Mouse (Mus musculus) forebrain, postnatal 0 days (tissue): ENCODE results near the gene Fbxw5. TPM values are rescaled to one million over a fixed set of nuclear protein-coding genes. Genes with fewer than 3 reads are reported as not detected.
A peak's percentile ranks its signal among the peaks of the same experiment; 100 is the strongest.

Experiments used
- ATAC-seq: fragments of 200-750 bp; cut with Nextera tagmentation; 2 replicates; pipeline ENCODE4 v1.8.0; 2017; ENCODE audit warnings: mild to moderate bottlenecking, moderate library complexity
- DNase-seq: peaks from one replicate; pipeline ENCODE4 v3.0.0-alpha.2; 2015
- H3K27ac ChIP-seq: fragments of 300-500 bp; sonication (generic); 2 replicates; pipeline ENCODE4 v1.5.1; 2014; ENCODE audit warnings: low read depth, mild to moderate bottlenecking, antibody characterized with exemption, low read length, moderate library complexity, mixed read lengths
- H3K27me3 ChIP-seq: fragments of 300-500 bp; sonication (generic); 2 replicates; pipeline ENCODE4 v1.6.1; 2014; ENCODE audit warnings: mild to moderate bottlenecking, low read length, mixed read lengths; ENCODE audit not compliant: insufficient read depth
- H3K36me3 ChIP-seq: fragments of 300-500 bp; sonication (generic); 2 replicates; pipeline ENCODE4 v1.6.1; 2014; ENCODE audit warnings: mild to moderate bottlenecking, moderate library complexity; ENCODE audit not compliant: insufficient read depth
- H3K4me1 ChIP-seq: fragments of 300-500 bp; sonication (generic); 2 replicates; pipeline ENCODE4 v1.6.1; 2014; ENCODE audit warnings: antibody characterized with exemption; ENCODE audit not compliant: insufficient read depth
- H3K4me2 ChIP-seq: fragments of 300-500 bp; sonication (generic); 2 replicates; pipeline ENCODE4 v1.6.1; 2014; ENCODE audit warnings: low read depth, mild to moderate bottlenecking, moderate library complexity
- H3K4me3 ChIP-seq: fragments of 300-500 bp; sonication (generic); 2 replicates; pipeline ENCODE4 v1.5.1; 2014; ENCODE audit warnings: low read depth, low read length, mixed read lengths
- H3K9ac ChIP-seq: fragments of 300-500 bp; sonication (generic); 2 replicates; pipeline ENCODE4 v1.6.1; 2014; ENCODE audit warnings: mild to moderate bottlenecking
- H3K9me3 ChIP-seq: fragments of 300-500 bp; sonication (generic); 2 replicates; pipeline ENCODE4 v1.6.1; 2016; ENCODE audit warnings: low read length
- CTCF ChIP-seq: sonication (generic); IDR thresholded peaks from 2 replicates; pipeline ENCODE4 v1.5.1; 2016; ENCODE audit warnings: antibody characterized with exemption, control low read depth, low read depth
- WGBS: fragments of 180-500 bp; shearing (Covaris S2); extraction: QIAGEN DNeasy Blood & Tissue Kit; methylation state at CpG from one replicate; pipeline ENCODE4 v1.1.7; 2014; 5-methylcytosine and 5-hydroxymethylcytosine counted together
- polyA plus RNA-seq: library from polyadenylated mRNA; unstranded; fragments of >200 nt; fragmentation: Nextera tagmentation; extraction: Ambion mirVana; gene quantifications from 2 replicates; pipeline ENCODE4 v1.2.1, GENCODE M21; 2015
- total RNA-seq: library from RNA; depleted of rRNA; stranded (reverse); fragments of >200 nt; gene quantifications from 2 replicates; pipeline ENCODE4 v1.2.3, GENCODE M21; 2014

Fbxw5 gene
- total and polyA plus RNA-seq, 2 experiments from 2014 or later = 116 to 140 TPM

DNA sequence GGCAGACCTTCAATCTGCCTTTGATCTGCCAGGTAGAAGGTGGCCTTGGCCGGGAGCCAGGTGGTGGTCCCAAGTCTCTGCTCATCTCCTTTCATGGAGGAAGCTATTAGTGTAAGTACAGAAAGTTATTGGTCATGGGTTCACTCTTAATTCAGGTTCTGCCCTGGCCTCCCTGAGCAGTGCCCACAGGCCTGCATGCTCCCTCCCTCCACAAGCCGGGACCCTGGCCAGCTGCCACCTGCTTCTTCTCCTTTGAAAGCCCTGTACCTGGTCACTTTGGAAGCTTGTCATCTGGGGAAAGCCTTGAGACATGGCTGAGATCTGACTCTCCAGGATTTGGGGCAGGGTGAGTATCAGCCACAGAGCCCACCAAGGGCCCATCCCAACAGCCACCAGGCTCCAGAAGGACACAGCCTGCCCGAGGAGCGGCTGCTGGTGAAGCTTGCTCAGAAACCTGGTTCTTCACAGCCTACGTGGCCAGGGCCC, 7.0 kb upstream of the Fbxw5 start, which contains the start of gene Lcn12:
TSS of gene Lcn12 (minus strand) at position 436 of the 486 bp plus-strand sequence.
- Histone ChIP-seq H3K9me3 (no peaks in the 10 kb centered on the region), H3K27ac (no peak within 1 kb of the TSS), H3K4me1 (no peaks in the 10 kb centered on the region), H3K36me3 (no peaks in the 10 kb centered on the region), H3K4me2 (no peak within 1 kb of the TSS), H3K27me3 (no peaks in the 10 kb centered on the region), H3K4me3 (no peak within 1 kb of the TSS), H3K9ac (no peak within 1 kb of the TSS)
- ATAC-seq (no peak), DNase-seq (no peak)
- no peak for TF ChIP-seq CTCF
- 89% methylated on average over 5 of the region's 5 CpGs for WGBS

DNA sequence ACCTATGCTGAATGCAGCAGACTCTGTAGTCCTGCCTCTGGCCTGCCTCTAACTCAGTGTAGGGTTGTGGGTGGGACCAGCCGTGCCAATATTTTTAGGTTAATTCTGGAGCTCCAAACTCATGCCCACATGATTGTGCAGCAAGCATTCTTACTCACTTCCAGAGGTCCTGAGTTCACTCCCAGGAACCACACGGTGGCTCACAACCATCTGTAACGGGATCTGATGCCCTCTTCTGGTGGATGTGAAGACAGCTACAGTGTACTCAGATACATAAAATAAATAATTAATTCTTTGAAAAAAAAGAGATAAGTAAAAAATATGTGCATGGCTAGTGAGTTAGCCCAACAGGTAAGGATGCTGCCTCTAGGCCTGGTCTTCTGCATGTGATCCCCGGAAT, 4.1 kb upstream of the Fbxw5 start:
- H3K4me3 ChIP-seq = no peak overlapping the region
- H3K36me3 ChIP-seq = no peaks in the 10 kb centered on the region
- TF ChIP-seq CTCF = peak; percentile 68
- H3K27me3 ChIP-seq = no peaks in the 10 kb centered on the region
- H3K4me2 ChIP-seq = no peak overlapping the region
- ATAC-seq = no peak
- no peak overlapping the region for H3K27ac ChIP-seq
- peak; percentile 32 for DNase-seq
- no peaks in the 10 kb centered on the region for H3K9me3 ChIP-seq
- WGBS = 42% methylated on average over 4 of the region's 4 CpGs
- H3K4me1 ChIP-seq = peaks cover 2% of the 10 kb centered on the region
- no peak overlapping the region for H3K9ac ChIP-seq

DNA sequence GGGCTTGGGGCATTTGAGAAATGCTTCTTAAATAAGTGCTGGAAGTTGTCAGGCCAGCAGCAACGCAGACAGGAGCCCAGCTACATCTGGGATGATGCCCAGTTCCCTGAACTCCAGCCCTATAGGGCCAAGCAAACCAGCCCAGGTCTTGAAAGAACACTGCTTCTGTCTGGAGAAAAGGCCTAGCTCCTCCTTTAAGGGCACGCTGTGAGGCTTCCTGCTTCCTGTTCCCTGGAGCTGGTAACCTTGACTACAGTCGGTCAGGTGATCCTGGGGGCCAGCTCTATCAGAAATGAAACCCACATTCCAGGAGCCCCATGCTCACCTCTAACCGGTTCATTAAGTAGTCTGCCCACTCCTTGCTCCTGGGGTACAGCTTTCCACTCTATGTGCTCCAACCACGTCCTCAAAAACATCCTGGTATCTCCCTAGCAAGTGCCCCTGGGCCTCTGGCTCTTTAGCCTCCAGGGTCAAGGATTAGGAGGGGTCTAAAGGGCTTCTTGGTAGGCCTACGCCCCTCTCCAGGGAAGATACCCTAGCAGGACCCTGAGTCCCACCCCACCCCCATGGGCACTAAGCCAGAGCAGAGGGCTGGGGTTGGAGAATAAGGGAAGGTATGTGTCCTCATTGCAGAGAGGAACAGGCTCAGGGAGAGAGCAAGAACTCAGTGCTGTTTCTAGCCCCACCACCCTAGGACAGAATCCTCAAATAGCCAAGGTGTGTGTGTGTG, 2.5 kb upstream of the Fbxw5 start:
- DNase-seq (no peak), ATAC-seq (no peak)
- 49% methylated on average over 6 of the region's 6 CpGs for WGBS
- Histone ChIP-seq H3K27me3 (no peaks in the 10 kb centered on the region), H3K4me3 (no peak overlapping the region), H3K9me3 (no peaks in the 10 kb centered on the region), H3K4me2 (no peak overlapping the region), H3K4me1 (peaks cover 9% of the 10 kb centered on the region), H3K36me3 (peaks cover 8% of the 10 kb centered on the region; the same call in 1 of the 2 replicates), H3K27ac (no peak overlapping the region), H3K9ac (no peak overlapping the region)
- no peak for TF ChIP-seq CTCF

DNA sequence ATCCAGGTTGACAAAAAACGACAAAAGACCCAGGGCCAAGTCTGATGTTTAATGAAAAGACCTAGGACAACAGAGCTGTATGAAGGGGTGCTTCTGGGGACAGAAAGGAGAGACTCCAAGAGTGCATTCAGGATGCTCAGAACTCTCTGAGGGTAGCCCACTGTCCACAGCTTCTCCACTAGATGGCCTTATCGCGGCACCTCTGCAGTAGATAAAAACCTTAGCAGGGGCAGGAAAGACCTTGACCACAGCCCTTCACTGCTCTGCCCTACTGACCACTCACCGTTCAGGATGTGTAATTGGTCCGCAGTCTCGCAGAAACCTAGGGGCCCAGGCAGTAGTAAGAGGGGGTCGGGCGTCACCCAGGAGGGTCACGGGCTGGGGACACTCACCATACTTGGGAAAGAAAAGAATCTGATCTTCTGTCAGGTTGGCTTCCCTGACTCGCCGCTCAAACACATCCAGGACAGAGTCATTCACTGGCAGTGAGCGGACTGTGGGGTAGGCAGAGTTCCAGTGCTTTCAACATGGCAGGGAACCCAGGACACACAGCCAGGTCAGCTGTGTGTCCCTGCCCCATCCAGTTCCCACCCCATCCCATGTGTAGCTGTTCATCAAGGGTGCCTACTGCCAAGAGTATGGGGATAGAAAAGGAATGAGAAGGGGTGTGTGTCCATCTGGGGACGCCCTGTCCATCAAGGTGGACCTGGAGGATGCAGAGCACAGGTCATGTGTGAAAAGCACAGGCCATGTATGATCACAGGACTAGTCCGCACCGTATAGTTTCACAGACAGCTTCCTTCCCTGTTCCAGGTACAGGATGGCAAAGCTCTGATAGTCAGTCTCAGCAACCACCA, 1.7 kb upstream of the Fbxw5 start:
- DNase-seq = no peak
- Histone ChIP-seq H3K9me3 (no peaks in the 10 kb centered on the region), H3K4me2 (no peak overlapping the region), H3K4me1 (peaks cover 9% of the 10 kb centered on the region), H3K27me3 (no peaks in the 10 kb centered on the region), H3K4me3 (no peak overlapping the region), H3K27ac (no peak overlapping the region), H3K9ac (no peak overlapping the region), H3K36me3 (peaks cover 16% of the 10 kb centered on the region; the same call in 1 of the 2 replicates)
- ATAC-seq = no peak
- WGBS = 69% methylated on average over 15 of the region's 15 CpGs
- TF ChIP-seq CTCF = no peak

DNA sequence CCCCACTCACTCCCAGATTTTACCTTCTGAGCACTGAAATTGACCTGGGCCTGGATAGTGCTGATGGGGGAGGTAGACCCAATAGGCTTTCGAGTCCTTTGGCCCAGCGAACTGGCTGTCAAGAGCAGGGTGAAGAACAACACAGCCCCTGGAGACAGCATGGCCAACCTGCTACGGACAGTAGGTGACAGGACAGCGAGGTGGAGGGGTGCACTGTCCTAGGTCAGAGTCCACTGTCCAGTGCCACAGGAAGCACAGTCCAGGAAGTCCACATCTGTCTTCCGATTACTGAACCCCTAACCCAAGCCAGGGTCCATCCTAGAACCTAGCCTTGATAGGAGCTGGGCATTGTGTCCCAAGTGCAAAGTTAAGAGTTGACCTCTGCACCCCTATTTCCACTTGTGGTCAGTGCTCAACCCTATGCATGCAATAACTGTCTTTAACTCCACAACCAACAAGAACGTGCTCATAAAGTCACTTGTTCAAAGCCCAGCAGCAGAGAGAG, 427 bp upstream of the Fbxw5 start:
- TF ChIP-seq CTCF = no peak
- ATAC-seq = no peak
- Histone ChIP-seq H3K27me3 (no peaks in the 10 kb centered on the region), H3K4me2 (peak overlapping the region; percentile 57), H3K27ac (no peak overlapping the region; the same call in 1 of the 2 replicates), H3K9ac (peak overlapping the region; percentile 95), H3K9me3 (no peaks in the 10 kb centered on the region), H3K36me3 (peaks cover 29% of the 10 kb centered on the region), H3K4me3 (peak overlapping the region; percentile 71), H3K4me1 (peaks cover 9% of the 10 kb centered on the region)
- no peak for DNase-seq
- WGBS = 72% methylated on average over 6 of the region's 6 CpGs

DNA sequence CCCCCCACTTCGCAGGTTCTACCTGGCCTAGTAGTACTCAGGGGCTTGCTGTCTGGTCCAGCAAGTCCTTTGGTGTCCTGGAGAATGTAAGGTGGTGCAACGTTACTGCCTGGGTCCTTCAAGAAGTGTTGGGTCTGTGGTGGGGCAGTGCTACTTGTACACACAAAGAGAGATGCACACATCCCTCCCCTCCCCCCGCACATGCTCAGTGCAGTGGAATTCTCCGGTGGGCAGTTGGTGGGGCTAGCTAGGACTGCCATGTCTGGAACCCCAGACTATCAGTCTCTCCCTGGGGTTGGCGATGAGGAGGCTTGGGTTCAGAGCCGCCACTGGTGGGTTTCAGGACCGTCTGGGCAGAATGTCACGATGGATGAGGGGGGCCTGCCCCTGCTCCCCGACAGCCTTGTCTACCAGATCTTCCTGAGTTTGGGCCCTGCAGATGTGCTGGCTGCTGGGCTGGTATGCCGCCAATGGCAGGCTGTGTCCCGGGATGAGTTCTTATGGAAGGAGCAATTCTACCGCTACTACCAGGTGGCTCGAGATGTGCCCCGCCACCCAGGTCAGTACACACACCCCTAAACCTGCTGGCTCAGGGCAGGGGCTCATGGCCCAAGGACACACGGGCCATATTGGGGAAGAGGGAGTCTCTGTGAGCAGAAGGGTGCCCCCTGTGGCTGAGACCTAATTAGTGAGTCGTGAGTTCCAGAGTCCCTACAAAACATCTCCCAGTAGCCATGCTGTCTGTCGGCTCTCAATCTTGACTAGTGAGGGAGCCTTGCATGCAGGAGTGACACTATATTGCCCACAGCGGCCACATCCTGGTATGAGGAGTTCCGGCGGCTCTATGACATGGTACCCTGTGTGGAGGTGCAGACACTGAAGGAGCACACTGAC, 1.3 kb downstream of the Fbxw5 start, which contains the start of gene C8g:
TSS of gene C8g (minus strand) at position 127 of the 894 bp plus-strand sequence.
- Histone ChIP-seq H3K4me1 (peaks cover 9% of the 10 kb centered on the region), H3K9me3 (no peaks in the 10 kb centered on the region), H3K4me2 (peak within 1 kb of the TSS; percentile 97), H3K27me3 (no peaks in the 10 kb centered on the region), H3K9ac (peak within 1 kb of the TSS; percentile 95), H3K36me3 (peaks cover 35% of the 10 kb centered on the region), H3K4me3 (peak within 1 kb of the TSS; percentile 71), H3K27ac (peak within 1 kb of the TSS; percentile 65)
- DNase-seq (no peak), ATAC-seq (no peak)
- no peak for TF ChIP-seq CTCF
- 74% methylated on average over 20 of the region's 20 CpGs for WGBS
